Mouse (Mus musculus): ENCODE data around the gene Ovgp1. TPM values are rescaled to one million over a fixed set of nuclear protein-coding genes. Genes with fewer than 3 reads are reported as not detected.
"Not testable (repeated sequence)": the region's sequence is repeated elsewhere in the genome, so short reads cannot be mapped to it uniquely, and the experiment has no call there.

The Ovgp1 gene
- polyA plus RNA-seq, 1 experiment = 1.4 TPM

DNA sequence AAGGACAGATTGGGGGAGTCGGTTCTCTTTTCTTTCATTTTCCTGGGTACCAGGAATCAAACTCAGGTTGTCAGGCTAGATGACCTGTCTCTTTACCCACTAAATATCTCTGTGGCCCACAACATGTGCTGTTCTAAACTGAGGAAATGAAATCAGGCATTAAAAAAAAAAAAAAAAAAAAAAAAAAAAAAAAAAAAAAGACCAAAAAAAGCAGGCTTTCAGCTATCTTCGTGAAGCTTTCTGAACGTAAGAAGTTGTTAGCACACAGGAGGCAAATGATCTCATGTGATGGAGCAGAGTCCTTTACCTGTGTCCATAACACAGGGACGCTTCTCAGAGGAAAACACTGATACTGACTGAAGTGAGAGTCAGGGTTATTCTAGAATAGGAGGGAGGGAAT is 37.4 kb upstream of the Ovgp1 start:
- H3K4me1 ChIP-seq (ENCODE audit: control insufficient read depth, insufficient read depth, low read length) = peaks cover 4% of the 10 kb centered on the region; the same call in 1 of the 2 replicates
- no peak overlapping the region for H3K4me3 ChIP-seq (replicated peaks; ENCODE audit: extremely low read depth, low read depth, low read length)
- no peak for DNase-seq
- WGBS = 78% methylated on average over 4 of the region's 4 CpGs
- no peak for TF ChIP-seq CTCF (IDR thresholded peaks at IDR 0.05; ENCODE audit: insufficient read depth, low read length)
- no peak for TF ChIP-seq POLR2A (IDR thresholded peaks at IDR 0.05; ENCODE audit: borderline replicate concordance, extremely low read depth, low read depth, low read length)

DNA sequence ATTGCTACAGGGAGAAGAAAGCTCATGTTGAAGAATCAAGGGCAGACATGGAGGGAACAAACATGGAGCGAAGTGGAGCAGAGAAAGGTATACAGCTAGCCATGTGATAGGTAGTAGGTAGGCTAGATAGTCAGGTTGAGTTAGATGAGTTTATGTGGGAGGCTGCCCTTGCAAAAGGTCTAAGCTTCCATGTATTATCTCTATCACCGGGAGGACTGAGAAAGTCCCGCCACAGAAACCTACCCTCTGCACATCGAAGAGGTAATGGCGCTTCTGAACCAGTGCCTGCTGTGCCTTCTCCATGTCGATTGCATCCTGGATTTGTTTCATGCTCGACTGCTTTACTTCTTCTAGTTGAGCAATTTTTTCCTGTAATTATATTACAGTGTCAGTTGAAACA is 22.2 kb upstream of the Ovgp1 start:
- no peak for DNase-seq
- TF ChIP-seq CTCF (IDR thresholded peaks at IDR 0.05; ENCODE audit: insufficient read depth, low read length) (no peak), POLR2A (IDR thresholded peaks at IDR 0.05; ENCODE audit: borderline replicate concordance, extremely low read depth, low read depth, low read length) (no peak)
- WGBS = 94% methylated on average over 7 of the region's 7 CpGs

DNA sequence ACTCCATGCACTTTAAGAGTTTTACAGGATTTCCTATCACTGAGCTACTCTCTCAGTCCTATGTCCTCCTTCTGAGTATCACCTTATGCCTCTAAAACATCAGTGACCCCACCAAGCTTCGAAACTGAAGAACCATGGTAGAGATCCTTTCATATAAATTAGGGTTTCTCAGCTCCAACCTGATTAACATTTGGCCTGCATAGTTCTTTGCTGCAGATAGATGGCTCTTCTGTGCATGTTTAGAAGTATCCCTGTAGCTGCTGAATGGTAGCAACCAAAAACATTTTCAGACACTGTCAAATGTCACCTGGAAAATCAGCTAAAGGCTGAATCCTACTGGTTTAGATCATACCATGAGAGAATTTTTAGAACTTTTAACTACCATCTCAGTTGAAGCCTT is 16.3 kb upstream of the Ovgp1 start:
- TF ChIP-seq POLR2A (IDR thresholded peaks at IDR 0.05; ENCODE audit: borderline replicate concordance, extremely low read depth, low read depth, low read length) (no peak), CTCF (IDR thresholded peaks at IDR 0.05; ENCODE audit: insufficient read depth, low read length) (no peak)
- Histone ChIP-seq H3K4me1 (ENCODE audit: control insufficient read depth, insufficient read depth, low read length) (peaks cover 11% of the 10 kb centered on the region), H3K4me3 (replicated peaks; ENCODE audit: extremely low read depth, low read depth, low read length) (no peak overlapping the region)
- 97% methylated on average over 1 of the region's 1 CpGs for WGBS
- no peak for DNase-seq

More for the DNA sequence above, 22.2 kb upstream of the Ovgp1 start:
- Histone ChIP-seq H3K4me1 (ENCODE audit: control insufficient read depth, insufficient read depth, low read length) (no peaks in the 10 kb centered on the region; the same call in none of the 2 replicates), H3K4me3 (replicated peaks; ENCODE audit: extremely low read depth, low read depth, low read length) (no peak overlapping the region)

DNA sequence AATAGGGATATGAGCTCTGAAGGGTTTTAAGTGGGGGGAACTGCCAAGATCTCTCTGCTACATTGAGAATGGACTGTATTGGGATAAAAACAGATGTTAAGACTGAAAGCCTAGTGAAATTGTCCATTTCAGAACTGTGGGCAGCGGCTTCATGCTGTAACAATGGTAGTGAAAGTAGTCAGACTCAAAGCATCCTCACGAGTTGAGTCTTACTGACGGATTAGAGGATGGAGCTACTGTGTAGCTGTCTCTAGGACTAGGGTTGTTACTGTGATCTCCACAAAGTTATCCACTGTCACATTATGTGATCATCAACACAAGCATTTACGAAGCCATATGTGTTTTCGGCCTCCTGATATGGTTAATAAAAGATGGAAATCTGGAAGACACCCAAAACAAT is 15.3 kb upstream of the Ovgp1 start:
- Histone ChIP-seq H3K4me3 (replicated peaks; ENCODE audit: extremely low read depth, low read depth, low read length) (peak overlapping the region; percentile 95), H3K4me1 (ENCODE audit: control insufficient read depth, insufficient read depth, low read length) (peaks cover 11% of the 10 kb centered on the region)
- TF ChIP-seq POLR2A (IDR thresholded peaks at IDR 0.05; ENCODE audit: borderline replicate concordance, extremely low read depth, low read depth, low read length) (no peak), CTCF (IDR thresholded peaks at IDR 0.05; ENCODE audit: insufficient read depth, low read length) (no peak)
- 37% methylated on average over 5 of the region's 5 CpGs for WGBS
- DNase-seq = no peak

DNA sequence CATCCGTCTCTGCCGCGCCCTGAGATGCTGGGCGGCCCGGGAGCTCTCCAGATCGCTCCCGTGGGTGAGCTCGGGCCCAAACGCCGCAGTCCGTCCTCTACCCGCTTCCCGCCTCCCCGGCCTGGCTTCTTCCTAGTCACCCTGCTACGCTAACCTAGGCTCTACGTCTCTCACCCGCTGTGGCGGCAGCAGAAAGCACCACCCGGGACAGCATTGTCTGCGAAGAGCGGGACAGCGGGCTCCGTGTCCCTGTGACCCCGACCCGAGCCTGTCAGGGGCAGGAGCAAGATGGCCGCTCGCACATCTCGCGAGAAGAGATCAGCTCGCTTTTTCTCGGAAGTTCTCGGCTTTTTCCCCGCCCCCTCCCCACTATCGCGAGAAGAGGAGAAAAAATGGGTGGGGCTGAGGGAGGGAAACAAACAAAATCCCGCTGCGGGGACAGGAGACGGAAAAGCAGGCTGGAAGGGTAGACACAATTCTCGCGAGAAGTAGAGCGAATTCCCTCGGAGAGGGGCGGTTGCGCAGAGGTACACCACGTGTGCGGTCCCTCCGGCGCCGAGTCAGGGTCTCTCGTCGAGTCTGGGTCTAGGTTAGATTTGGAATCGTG is 14.4 kb upstream of the Ovgp1 start, which contains the start of gene Wdr77:
Wdr77 (plus strand) TSS at position 396 of the 607 bp plus-strand sequence.
- H3K4me1 ChIP-seq (ENCODE audit: control insufficient read depth, insufficient read depth, low read length) = peaks cover 11% of the 10 kb centered on the region
- no peak for TF ChIP-seq CTCF (IDR thresholded peaks at IDR 0.05; ENCODE audit: insufficient read depth, low read length)
- peak; percentile 93 for TF ChIP-seq POLR2A (IDR thresholded peaks at IDR 0.05; ENCODE audit: borderline replicate concordance, extremely low read depth, low read depth, low read length)
- peak within 1 kb of the TSS; percentile 95 for H3K4me3 ChIP-seq (replicated peaks; ENCODE audit: extremely low read depth, low read depth, low read length)
- DNase-seq = peak; percentile 97
- WGBS = 1% methylated on average over 52 of the region's 52 CpGs

DNA sequence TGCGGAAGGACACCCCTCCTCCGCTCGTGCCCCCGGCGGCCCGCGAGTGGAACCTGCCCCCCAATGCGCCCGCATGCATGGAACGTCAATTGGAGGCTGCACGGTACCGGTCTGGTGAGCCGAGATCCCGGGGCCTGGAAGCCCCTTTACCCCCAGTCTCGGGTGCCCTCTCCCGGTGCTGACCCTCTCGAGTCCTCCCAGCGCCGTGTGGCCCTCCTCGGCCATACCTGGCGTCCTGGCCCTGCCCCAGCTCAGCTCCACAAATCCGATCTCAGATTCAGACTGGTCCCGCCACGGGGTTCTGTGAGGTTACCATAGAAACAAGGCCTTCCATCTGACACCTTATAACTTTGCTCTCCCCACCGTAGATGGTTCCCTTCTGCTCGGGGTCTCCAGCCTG is 13.9 kb upstream of the Ovgp1 start:
- TF ChIP-seq CTCF (IDR thresholded peaks at IDR 0.05; ENCODE audit: insufficient read depth, low read length) (no peak), POLR2A (IDR thresholded peaks at IDR 0.05; ENCODE audit: borderline replicate concordance, extremely low read depth, low read depth, low read length) (no peak)

DNA sequence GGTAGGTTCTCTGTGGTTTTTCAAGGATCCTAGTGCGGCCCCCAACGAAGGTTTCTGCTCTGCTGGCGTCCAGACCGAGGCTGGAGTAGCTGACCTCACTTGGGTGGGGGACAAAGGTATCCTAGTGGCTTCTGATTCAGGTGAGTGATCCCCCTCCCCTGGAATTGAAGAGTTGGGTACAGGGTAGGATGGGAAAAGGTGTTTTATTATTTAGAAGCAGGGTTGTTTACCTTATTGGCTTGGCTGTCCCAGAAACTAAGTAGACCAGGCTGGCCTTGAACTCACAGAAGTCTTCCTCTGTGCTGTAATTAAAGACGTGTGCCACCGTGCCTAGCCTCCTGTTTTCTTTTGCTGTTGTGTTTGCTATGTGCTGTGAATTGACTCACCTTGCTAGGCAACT is 13.5 kb upstream of the Ovgp1 start, which contains the start of gene Atp5f1:
Atp5f1 (minus strand) TSS at position 101 of the 400 bp plus-strand sequence.
- no peak for TF ChIP-seq POLR2A (IDR thresholded peaks at IDR 0.05; ENCODE audit: borderline replicate concordance, extremely low read depth, low read depth, low read length)
- no peak for TF ChIP-seq CTCF (IDR thresholded peaks at IDR 0.05; ENCODE audit: insufficient read depth, low read length)
- Histone ChIP-seq H3K4me1 (ENCODE audit: control insufficient read depth, insufficient read depth, low read length) (peaks cover 11% of the 10 kb centered on the region), H3K4me3 (replicated peaks; ENCODE audit: extremely low read depth, low read depth, low read length) (peak within 1 kb of the TSS; percentile 95)
- no peak for DNase-seq
- 8% methylated on average over 6 of the region's 6 CpGs for WGBS

More for the DNA sequence above, 13.9 kb upstream of the Ovgp1 start:
- peak overlapping the region; percentile 63 for H3K4me3 ChIP-seq (replicated peaks; ENCODE audit: extremely low read depth, low read depth, low read length)
- peaks cover 11% of the 10 kb centered on the region for H3K4me1 ChIP-seq (ENCODE audit: control insufficient read depth, insufficient read depth, low read length)
- no peak for DNase-seq
- WGBS = 2% methylated on average over 26 of the region's 26 CpGs

DNA sequence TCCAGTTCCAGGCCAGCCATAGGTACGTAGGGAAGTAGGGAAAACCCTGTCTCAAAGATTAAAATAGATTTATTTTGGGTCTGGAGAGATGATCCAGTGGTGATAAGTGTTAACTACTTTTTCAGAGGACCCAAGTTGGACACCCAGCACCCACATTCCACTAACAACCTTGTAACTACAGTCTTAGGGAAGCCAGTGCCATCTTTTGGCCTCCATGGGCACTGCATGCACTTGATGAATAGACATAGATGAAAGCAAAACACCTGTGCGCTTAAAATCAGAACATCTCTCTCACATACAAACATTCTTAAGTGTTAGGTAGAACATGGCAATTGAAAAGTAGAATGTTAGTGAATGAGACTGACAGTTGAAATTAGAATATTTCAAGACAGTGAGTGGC is 12.8 kb upstream of the Ovgp1 start:
- Histone ChIP-seq H3K4me3 (replicated peaks; ENCODE audit: extremely low read depth, low read depth, low read length) (no peak overlapping the region), H3K4me1 (ENCODE audit: control insufficient read depth, insufficient read depth, low read length) (peaks cover 11% of the 10 kb centered on the region)
- 97% methylated on average over 2 of the region's 2 CpGs for WGBS
- no peak for DNase-seq
- TF ChIP-seq CTCF (IDR thresholded peaks at IDR 0.05; ENCODE audit: insufficient read depth, low read length) (no peak), POLR2A (IDR thresholded peaks at IDR 0.05; ENCODE audit: borderline replicate concordance, extremely low read depth, low read depth, low read length) (no peak)

DNA sequence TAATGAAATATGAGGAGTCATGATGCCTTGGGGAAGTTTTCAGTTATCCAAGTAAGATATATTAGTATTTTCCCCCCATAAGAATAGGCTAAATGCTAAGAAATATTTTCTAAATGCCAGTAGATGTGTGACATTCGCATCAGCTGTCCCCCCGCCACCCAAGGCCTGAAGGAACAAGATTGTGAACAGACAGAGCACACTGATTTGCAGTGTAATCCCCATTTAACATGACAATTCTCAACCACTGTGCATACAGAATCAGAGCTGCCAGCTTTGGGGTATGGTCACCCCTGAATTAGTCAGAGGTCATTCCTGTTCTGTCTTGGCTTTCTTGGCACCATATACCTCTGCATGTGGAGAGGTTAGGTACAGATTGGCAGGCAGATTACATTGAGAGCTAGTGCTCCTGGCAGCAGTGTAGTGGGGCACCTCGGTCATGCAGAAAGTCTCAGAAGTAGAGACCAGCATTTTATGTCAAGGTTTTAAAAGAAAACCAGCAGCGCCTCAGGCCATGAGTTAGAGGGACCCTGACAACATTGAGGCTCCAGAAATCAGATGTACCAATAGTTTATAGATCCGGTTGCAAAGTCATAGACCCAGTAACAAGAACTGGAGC is 1.6 kb upstream of the Ovgp1 start:
- no peak overlapping the region for H3K4me3 ChIP-seq (replicated peaks; ENCODE audit: extremely low read depth, low read depth, low read length)
- no peaks in the 10 kb centered on the region for H3K4me1 ChIP-seq (ENCODE audit: control insufficient read depth, insufficient read depth, low read length)
- TF ChIP-seq CTCF (IDR thresholded peaks at IDR 0.05; ENCODE audit: insufficient read depth, low read length) (no peak), POLR2A (IDR thresholded peaks at IDR 0.05; ENCODE audit: borderline replicate concordance, extremely low read depth, low read depth, low read length) (no peak)
- no peak for DNase-seq
- WGBS = 85% methylated on average over 5 of the region's 5 CpGs

DNA sequence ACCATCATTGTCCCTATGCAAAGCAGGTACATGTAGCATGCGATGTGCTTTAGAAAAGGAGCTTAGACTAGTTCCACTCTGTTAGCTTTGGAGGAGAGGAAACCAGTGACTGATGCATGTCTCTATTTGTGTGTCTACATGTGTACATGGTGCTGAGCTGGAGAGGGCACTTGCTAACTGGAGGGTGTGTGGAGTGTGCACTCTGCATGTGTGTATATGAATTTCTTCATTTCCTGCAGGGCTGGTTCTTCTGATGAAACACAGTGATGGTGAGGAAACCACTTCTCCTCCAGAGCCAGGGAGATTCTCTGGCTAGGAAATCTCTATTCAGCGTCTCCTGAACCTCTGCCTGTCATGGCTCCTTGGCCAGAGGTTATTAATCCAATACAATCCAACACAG is 663 bp downstream of the Ovgp1 start:
- no peak for DNase-seq
- TF ChIP-seq CTCF (IDR thresholded peaks at IDR 0.05; ENCODE audit: insufficient read depth, low read length) = no peak
- TF ChIP-seq POLR2A (IDR thresholded peaks at IDR 0.05; ENCODE audit: borderline replicate concordance, extremely low read depth, low read depth, low read length) = no peak
- WGBS = 82% methylated on average over 2 of the region's 2 CpGs
- Histone ChIP-seq H3K4me1 (ENCODE audit: control insufficient read depth, insufficient read depth, low read length) (no peaks in the 10 kb centered on the region), H3K4me3 (replicated peaks; ENCODE audit: extremely low read depth, low read depth, low read length) (no peak overlapping the region)

DNA sequence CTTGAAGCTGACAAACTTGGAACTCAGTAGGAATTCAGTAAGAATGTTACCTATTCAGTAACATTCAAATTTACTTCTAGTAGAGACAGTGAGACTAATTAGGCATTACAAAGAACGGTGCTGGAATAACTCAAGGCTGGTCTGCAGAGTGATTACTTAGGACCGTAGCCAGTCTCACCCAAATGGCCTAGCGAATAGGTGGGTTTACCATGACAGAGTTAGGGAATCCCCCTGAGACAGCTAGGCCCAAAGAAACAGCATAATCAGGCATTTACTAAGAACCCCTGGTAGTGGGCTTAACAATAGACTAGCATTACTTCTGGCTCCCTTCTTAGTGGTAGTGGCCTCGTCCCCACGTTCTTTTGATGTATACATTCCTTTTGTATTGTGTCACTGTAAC is 16.1 kb downstream of the Ovgp1 start:
- H3K4me3 ChIP-seq (replicated peaks; ENCODE audit: extremely low read depth, low read depth, low read length); H3K4me1 ChIP-seq (ENCODE audit: control insufficient read depth, insufficient read depth, low read length); DNase-seq: not testable (repeated sequence)
- 67% methylated on average over 5 of the region's 5 CpGs for WGBS

Measured in lung, adult 2 months (tissue).